Mouse (Mus musculus): ENCODE measurements at regions not wholly inside any gene's neighbourhood (a gene's known extent, or its start where the extent isn't known, plus 50 kb on each side); places are given as distances from the start of the nearest gene placed in this dataset.

DNA sequence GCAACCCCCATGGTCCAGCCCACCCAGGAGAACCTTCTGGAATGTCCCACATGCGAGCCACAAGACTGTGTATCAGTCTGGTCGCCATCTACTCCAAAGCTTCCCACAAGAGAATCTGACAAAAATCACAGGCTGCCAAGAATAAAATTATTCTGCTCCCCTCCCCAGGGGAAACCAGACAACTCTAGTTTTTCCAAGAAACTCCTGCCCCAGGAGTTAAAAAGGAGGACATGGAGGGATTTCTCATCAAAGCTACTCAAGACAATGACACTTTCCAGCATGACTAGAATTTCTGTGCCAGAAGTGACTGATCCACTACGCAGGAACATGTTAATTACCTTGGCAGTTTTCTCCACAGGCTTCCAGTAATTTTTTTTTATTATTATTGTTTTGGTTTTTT lies 98.4 kb downstream of the Psmg1 start:
- DNase-seq (ENCODE audit: low spot score in 2 of 2): peak; percentile 2 to 4

DNA sequence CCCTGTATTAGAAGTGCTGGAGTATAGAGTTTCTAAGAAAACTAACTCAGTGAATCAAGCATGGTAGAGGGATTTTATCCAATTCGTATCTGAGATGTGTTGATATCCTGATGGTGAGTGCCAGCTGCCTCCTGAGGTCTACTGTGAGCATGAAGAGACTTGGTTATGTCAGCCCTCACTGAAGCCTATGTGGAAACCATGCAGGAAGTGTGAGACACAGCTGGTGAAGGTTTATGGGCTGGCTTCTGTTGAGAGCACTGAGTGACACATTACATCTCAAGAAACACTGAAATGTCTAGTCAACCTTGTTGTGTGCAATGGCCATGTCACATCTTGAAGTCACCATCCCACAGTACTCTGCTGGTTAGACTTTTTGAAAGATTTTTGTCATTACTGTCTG lies 104.6 kb downstream of the Psmg1 start:
- DNase-seq (ENCODE audit: low spot score in 2 of 2): no peak

DNA sequence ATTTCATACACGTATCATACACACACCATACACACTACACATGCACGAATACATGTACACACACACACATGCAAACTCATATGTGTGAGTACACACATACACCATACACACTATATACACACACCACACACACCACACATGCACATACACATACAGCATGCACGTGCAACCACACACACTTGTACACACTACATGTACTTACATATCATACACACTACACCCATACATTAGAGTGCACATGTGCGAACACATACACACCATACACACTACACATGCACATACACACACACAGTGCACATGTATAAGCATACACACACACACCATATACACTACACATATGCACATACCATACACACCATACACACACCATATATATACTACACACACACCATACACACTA lies 117.5 kb downstream of the Psmg1 start:
- peak in 1 of 2 experiments; percentile 1 for DNase-seq (ENCODE audit: low spot score in 2 of 2)

- peak in 1 of 2 experiments; percentile 7 for DNase-seq (ENCODE audit: low spot score in 2 of 2)
Measured at GRCm38 (mm10) chr16:95872436-95872835, 118.3 kb downstream of the Psmg1 start.

- DNase-seq (ENCODE audit: low spot score in 2 of 2): peak in 1 of 2 experiments; percentile 1
Measured at GRCm38 (mm10) chr16:95870291-95870690, 120.5 kb downstream of the Psmg1 start.

DNA sequence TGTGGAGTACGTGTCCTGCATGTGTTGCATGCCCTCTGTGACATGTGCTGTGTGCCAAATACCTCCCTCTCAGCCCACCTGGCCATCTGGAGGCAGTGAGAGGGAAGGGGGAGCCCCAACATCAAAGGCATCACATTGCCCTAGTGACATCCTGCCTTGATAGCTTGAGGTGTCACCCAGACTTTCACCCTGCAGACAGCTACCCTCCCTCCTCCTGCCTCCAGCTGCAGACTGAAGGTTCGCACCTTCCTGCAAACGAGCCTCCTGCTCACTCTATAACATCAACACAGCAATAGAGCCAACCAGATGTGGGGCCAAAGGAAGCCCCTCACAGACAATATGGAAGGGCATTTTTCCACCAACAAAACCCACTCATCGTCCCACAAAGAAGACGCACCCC lies 121.3 kb downstream of the Psmg1 start:
- DNase-seq (ENCODE audit: low spot score in 2 of 2): peak in 1 of 2 experiments; percentile 3

DNA sequence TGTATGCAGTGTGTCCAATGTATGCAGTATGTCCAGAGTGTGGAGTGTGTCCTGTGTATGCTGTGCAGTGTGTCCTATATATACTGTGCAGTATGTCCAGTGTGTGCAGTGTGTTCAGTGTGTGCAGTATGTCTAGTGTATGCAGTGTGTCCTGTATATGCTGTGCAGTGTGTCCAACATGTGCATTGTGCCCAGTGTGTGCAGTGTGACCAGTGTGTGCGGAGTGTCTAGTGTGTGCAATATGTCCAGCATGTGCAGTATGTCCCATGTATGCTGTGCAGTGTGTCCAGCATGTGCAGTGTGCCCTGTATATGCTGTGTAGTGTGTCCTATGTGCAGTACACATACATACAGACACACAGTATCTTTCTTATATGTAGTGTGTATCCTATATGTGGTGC lies 121.9 kb downstream of the Psmg1 start:
- DNase-seq (ENCODE audit: low spot score in 2 of 2): peak in 1 of 2 experiments; percentile 5

- DNase-seq (ENCODE audit: low spot score in 2 of 2): peak in 1 of 2 experiments; percentile 1
Measured at GRCm38 (mm10) chr16:95867516-95867915, 123.2 kb downstream of the Psmg1 start.

- DNase-seq (ENCODE audit: low spot score in 2 of 2): peak in 1 of 2 experiments; percentile 0
Measured at GRCm38 (mm10) chr16:95866866-95867420, 123.8 kb downstream of the Psmg1 start.

DNA sequence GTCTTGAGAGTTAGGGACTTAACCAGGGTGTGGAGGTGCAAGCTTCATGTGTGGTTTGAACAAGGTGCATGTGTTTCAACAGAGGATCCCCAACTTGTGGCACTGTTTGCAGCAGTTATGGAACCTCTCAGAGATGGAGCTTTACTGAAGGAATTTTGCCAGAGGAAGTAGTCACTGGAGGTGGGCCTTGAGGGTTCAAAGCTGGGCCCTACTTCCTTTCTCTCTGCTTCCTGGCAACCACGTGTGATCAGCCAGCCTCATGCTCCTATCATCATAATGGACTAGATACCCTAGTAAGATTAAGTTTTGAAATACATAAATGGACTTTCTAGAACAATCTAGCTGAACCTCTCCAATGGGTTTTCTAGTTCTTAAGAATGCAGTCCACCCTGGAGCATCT lies 125.2 kb downstream of the Psmg1 start:
- DNase-seq (ENCODE audit: low spot score in 2 of 2): peak in 1 of 2 experiments; percentile 1

DNA sequence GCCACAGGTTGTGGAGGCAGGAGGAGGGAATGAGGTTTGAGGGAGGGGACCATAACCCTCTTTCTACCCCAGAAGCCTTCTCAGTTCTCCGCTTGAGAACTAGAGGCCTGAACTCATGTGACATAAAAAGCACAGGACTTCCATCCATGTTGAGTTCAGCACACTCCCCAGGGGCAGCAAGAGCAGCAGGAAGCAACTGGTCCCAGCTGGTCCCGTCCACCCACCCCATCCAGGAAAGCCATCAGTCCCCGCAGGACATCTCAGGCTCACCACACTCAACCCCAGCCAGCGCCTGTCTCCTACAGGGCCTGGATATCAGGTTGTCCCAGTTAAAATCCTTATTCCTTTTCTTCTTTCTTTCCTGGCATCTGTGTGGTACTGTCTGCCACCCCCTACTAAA lies 126.1 kb downstream of the Psmg1 start:
- DNase-seq (ENCODE audit: low spot score in 2 of 2): peak in 1 of 2 experiments; percentile 6

DNA sequence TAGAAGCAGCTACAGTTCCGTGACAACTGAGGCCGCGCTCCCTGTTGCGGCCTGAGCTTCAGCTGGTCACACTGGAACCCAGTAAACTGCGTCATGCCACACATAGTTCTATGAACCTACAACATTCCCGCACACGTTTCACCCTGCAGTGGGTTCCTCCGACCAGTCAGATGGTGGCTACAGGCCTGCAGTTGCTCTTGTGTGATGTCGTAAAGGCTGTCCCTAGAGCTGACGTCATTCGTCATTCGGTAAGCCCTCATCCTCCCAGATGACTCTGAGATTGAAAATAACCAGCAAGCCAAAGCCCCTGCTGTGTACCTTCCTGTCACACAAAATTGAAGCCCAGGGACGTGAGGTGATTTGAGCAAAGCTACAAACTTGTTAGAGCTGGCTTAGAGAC lies 126.7 kb downstream of the Psmg1 start:
- DNase-seq (ENCODE audit: low spot score in 2 of 2): no peak

GRCm38 (mm10) chr16:95863565-95863964 lies 127.2 kb downstream of the Psmg1 start:
- DNase-seq (ENCODE audit: low spot score in 2 of 2): no peak

- DNase-seq (ENCODE audit: low spot score in 2 of 2): no peak
Measured at GRCm38 (mm10) chr16:95862621-95863020, 128.1 kb downstream of the Psmg1 start.

- no peak for DNase-seq (ENCODE audit: low spot score in 2 of 2)
Measured at GRCm38 (mm10) chr16:95861231-95861690, 129.5 kb downstream of the Psmg1 start.

- no peak for DNase-seq (ENCODE audit: low spot score in 2 of 2)
Measured at GRCm38 (mm10) chr16:95860810-95861209, 129.9 kb downstream of the Psmg1 start.

DNA sequence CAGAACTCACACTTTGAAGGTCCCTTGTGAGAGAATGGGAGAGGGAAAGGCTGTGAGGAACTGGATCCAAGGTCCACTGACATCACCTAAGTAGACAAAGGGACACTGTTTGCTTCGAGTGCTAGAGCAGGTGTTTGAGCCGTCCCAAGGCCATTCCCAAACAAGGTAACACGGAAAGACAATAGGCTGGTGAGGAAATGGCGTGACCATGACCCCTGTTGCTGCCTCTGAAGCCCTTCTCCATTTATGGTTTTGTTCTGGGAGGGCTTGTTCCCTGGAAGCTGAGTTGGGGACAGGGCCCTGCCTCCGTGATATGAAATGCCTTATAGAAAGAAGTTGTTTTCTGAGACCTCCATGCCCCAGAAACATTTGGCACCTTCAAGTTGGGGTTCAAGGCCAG lies 130.6 kb downstream of the Psmg1 start:
- no peak for DNase-seq (ENCODE audit: low spot score in 2 of 2)

DNA sequence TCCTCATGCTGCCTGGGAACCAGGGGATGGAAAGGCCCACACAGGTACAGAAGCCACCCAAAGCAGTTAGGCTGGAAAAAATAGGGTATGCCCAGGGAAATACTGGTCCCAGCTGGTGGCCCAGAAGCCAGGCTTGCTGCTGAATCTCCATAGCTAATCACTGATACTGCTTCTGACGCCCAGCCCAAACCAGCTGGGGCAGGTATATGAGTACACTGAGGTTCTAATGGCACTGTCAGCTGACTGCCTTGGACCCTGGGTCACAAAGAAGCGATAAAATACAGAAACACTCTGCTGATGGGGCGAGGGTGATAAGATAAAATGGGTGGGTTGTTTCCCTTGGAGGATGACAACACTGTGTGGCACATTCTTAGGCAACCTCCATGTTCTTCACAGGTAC lies 133.4 kb downstream of the Psmg1 start:
- DNase-seq (ENCODE audit: low spot score in 2 of 2): no peak

DNA sequence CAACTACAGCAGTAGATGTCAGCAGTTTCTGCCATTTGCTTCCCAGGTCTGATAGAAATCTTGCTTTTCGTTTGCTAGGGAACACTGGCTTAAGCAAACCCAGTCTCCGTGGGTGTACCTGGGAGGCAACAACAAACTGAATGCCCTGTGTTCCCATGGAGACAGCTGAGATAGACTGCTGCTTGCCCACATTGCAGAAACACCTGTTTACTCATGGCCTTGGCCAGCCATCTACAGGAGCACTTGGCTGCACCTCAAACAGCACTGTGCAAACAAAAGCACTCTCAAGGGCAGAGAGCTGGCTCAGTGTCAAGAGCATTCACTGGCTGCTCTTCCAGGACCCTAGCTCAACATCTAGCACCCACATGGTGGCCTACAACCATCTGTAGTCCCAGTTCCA lies 135.5 kb downstream of the Psmg1 start:
- DNase-seq (ENCODE audit: low spot score in 2 of 2): no peak

DNA sequence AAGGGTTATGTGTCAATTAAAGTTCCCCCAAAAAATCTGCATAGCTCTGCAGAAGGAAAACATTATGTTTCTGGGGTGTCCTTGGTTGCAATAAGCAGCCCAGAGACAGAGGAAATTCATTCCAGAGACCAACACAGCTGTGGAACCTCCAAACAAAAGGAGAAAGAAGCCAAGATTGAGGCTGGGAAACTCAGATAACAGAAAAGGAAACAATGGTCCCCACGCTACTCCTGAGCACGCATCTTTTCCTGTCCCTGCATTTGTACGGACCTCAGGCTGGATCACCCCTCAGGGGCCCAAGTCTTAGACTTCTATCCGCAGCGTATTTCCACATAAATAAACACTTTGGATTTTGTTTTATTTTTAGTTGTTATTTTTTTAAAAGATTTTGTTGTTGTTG lies 138.9 kb downstream of the Psmg1 start:
- DNase-seq (ENCODE audit: low spot score in 2 of 2): no peak

- no peak for DNase-seq (ENCODE audit: low spot score in 2 of 2)
Measured at GRCm38 (mm10) chr16:95848555-95849082, 142.1 kb downstream of the Psmg1 start.

- no peak for DNase-seq (ENCODE audit: low spot score in 2 of 2)
Measured at GRCm38 (mm10) chr16:95847765-95848483, 142.8 kb downstream of the Psmg1 start.

Measured in layer of hippocampus, postnatal 10 days (tissue).